Mouse (Mus musculus) natural killer cell, adult 2 months (primary cell): Measurements from ENCODE around the gene Tanc1.
"Not testable (repeated sequence)": the region's sequence is repeated elsewhere in the genome, so short reads cannot be mapped to it uniquely, and the experiment has no call there.

ENCODE experiments used
- DNase-seq, 2 experiments: peaks; one replicate each; pipeline ENCODE4 v3.0.0; 2022; ENCODE audit warnings: low spot score in 2 of 2

The Tanc1 gene

DNA sequence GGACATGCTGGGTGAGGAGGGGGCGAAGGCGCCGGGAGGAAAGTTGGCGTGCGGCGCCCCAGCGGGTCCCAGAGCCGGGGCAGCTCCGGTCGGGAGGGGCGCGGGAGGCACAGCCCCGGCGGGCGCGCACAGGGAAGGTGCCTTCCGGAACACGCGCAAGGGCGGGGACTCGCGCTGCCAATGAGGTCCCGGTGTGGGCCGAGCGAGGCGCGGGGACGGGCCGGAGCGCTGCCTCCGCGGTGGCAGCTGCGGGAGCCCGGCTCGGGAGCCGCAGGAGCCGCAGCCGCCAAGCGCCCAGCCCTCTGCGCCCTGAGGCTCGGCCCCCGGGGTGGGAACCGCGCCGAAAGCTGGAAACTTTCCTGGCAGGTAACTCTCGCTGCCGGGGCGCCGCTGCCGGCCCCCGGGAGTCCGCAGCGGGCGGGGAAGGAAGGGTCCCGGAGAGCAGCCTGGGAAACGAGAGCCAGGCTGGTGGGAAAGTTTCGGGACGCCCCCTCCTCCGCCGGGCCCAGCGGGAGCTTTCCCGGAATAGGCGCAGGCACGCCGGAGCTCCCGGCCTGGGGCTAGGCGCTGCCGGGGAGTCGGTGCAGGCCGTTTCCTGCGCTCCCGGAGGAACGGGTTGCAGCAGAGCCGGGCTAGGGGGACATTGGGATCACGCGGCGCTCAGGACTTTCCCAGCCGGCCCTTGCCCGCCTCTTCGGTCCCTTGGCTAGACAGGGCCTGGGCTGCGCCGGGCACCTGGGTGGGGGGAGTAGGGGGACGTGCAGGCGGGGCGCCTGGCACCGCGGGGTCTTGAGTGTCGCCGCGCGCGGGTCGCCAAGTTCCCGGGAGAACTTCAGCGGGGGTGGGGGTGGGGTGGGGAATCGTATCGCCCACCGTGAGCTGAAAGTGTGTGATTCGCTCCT is at the start of gene Tanc1:
Gene Tanc1, plus strand, starts transcription at position 212 of the 902 bp plus-strand sequence.
- peak; percentile 45 to 48 for DNase-seq

DNA sequence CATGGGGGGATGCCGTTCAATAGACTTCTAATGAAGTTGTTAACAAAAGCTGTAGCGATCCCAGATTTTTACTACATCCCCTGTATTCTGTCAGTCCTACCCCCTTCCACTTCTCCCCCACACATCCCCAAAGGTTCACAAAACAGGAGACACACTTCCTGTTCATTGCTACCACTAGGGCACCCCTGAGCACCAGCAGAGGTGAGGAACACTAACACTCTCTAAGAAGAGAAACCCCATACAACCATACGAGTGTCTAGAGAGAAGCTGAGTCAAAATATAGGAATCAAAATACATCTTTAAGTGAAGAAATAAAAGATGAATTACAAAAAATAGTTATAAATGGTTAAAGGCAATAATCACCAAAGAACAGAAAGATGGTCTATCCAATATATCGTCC is 49.6 kb upstream of the Tanc1 start:
- DNase-seq = no peak

DNA sequence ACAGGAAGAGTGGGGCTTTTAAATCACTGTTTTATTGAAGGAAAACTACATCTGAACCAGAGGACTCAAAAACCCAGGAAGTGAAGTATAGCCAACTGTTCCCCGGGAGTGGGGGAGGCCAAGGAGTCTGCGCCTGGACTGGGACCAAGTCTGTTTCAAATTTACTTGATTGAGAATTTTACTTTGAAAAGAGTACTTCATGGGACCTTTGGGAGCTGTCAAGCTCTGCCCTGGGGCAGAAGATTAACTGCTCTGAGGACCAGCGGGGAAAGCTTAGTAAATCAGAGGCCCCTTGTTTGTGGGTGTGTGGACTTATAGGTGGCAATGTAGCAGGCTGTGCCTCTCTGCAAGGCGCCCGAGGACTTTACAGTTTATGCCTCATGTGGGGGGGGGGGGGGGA is 49.1 kb upstream of the Tanc1 start:
- DNase-seq = no peak

GRCm38 (mm10) chr2:59564029-59564611 is 47.7 kb upstream of the Tanc1 start:
- not testable (repeated sequence) for DNase-seq

GRCm38 (mm10) chr2:59564947-59565346 is 46.9 kb upstream of the Tanc1 start:
- DNase-seq = no peak

- DNase-seq = no peak
These were observed 30.9 kb upstream of the Tanc1 start for GRCm38 (mm10) chr2:59580939-59581338.

GRCm38 (mm10) chr2:59583961-59584360 is 27.9 kb upstream of the Tanc1 start:
- no peak for DNase-seq

- DNase-seq = no peak
These were observed 24.3 kb upstream of the Tanc1 start for GRCm38 (mm10) chr2:59587387-59588095.

- no peak for DNase-seq
These were observed 23.8 kb upstream of the Tanc1 start for GRCm38 (mm10) chr2:59588096-59588405.

- no peak for DNase-seq
These were observed 18.4 kb upstream of the Tanc1 start for GRCm38 (mm10) chr2:59593341-59593902.

DNA sequence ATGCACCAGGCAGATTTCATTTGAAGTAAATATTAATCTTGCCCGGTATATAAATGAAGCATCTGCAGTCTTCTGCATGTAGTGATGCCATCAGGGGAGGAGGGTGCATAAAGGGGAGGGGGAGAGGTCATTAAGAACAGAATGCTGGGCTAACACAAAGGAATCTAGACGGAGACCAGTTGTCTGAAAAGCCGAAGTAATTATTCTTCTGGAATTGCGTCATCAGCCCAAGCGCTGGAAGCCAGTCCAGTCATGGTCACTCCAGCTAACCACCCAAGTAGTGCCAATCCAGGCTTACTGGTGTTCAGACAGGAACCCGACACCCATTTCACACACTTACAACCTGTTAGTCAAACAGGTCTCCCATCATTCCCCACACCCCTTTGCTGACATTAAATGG is 17.7 kb upstream of the Tanc1 start:
- no peak for DNase-seq

DNA sequence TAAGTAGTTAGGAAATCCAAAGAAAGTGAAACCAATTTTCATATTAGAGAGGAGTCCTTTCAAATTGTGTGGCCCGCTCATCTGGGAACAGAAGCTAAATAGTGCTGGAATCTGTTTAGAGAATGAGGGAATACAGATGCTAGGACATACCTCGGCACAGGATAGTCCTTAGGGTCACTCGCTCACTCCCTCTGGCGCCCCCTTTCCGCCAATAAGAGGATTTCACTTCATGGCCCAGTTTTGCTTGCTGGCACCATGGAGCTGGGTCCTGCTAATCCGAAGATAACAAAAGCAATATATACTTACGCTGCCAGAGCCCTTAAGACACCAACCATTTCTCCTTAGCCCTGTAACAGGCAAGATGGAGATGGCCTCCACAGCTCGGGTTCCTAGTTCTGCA is 15.3 kb upstream of the Tanc1 start:
- no peak for DNase-seq

GRCm38 (mm10) chr2:59598286-59598685 is 13.6 kb upstream of the Tanc1 start:
- no peak for DNase-seq

- no peak for DNase-seq
These were observed 12.9 kb upstream of the Tanc1 start for GRCm38 (mm10) chr2:59598894-59599293.

DNA sequence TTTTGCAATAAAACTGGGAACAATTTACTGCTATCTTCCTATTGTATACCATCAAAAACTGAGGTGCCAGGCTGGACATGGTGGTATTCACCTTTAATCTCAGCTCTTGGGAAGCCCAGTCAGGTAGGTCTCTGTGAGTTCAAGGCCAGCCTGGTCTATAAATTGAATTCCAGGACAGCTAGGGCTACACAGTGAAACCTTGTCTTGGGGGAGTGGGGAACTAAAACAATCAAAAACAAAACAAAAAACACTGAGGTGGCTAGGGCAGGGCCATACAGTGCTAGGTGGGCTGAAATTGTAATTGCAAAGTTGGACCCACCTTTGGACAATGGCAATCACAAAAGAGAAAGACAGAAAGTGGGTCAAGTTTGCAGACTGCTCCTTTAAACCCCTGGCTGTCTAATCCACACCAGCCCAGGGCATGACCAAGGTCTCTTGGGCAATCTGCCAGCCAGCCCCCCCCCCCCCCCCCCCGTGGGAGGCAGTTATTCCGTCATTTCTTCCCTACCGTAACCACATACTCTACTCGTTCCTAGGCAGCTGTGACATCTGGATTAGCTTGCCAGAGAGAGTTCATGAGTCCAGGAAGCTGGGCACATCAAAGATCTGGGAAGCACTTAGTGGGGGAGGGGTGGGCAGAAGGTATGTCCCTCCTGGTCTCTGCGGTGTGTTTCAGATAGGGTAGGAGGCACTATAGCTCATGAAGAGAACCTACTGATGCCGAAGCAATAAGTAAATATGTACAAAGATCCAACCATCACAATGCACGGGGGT is 12.3 kb upstream of the Tanc1 start:
- no peak for DNase-seq

- no peak for DNase-seq
These were observed 11.6 kb upstream of the Tanc1 start for GRCm38 (mm10) chr2:59600123-59600840.

DNA sequence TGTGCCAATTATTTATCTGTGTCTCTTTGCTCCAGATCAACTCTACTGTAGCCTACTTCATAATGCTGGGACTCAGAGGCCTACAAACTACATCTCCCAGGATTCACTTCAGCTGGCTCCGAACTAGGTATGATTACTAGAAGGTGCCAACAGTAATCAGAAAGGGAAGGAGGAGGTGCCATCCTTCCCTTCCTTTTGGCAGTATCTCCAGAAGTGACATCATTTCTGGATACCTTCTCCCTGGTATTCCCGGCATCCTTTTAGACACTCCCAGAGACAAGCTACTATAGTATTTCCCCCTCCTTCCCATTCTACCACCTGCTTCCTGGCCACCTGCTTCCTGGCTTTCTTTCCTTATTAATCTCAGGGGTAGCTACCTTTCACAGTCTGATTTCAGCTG is 10.9 kb upstream of the Tanc1 start:
- DNase-seq = no peak

DNA sequence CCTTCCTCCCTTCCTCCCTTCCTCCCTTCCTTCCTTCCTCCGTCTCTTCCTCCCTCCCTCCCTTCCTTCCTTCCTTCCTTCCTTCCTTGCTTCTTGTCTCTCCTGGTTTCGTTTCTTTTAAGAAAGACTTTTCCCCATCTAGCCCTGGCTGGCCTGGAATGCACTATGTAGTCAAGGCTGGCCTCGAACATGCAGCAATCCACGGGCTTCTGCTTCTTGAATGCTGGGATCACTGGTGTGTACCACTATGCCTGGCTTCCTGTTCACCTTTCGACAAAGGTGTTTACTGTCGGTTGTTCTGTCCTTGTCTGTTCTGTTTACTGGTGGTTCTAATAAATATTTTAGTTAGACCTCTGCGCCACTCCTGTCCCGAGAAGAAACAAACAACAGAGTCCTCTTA is 10.4 kb upstream of the Tanc1 start:
- DNase-seq = no peak

DNA sequence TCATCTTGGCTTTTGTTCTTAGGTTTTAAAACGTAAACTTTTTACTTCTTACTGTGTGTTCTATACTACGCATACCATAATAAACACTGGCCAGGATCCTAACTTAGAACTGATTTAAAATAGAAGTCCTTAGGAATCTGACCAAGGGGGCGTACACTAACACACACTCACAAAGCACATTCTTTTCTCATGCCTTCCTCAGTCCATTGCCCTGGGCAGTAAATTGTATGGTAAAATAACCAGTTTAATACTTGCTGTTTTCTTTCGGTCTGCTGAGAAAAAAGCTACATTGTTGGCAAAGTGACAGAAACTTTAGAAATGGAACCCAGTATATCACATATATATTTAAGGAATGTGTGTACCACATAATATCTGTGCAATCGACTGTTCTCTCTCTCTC is 2.9 kb upstream of the Tanc1 start:
- no peak for DNase-seq

- DNase-seq = no peak
These were observed 529 bp upstream of the Tanc1 start for GRCm38 (mm10) chr2:59611216-59611810.
